Mouse (Mus musculus): ENCODE results near the gene Iqsec1. TPM values are rescaled to one million over a fixed set of nuclear protein-coding genes. Genes with fewer than 3 reads are reported as not detected.

Gene Iqsec1
- polyA plus RNA-seq, 1 experiment from 2014 or later = 15.0 TPM

DNA sequence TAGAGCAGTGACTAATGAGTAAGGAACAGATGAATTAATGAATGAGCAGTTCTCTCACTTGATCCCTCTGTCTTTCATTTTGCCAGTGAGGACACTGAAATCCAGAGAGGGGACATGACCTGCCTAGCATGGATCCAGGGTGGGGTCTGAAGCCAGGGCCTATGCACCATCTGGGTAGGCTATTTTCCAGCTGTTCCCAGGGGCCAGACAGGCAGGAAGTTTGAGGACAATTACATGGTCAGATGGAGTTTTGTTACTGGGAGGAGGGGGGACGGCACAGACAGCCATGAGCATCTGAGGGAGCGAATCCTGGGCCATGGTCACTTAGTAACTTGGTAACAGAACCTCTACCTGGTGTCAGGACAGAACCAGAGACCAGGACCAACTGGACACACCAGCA lies 220.0 kb downstream of the Iqsec1 start:
- H3K36me3 ChIP-seq (replicated peaks) = peaks cover 6% of the 10 kb centered on the region; the same call in 1 of the 2 replicates
- H3K9ac ChIP-seq = no peak overlapping the region
- ATAC-seq (ENCODE audit: low FRiP score) = no peak
- H3K27ac ChIP-seq = no peak overlapping the region
- H3K27me3 ChIP-seq = no peaks in the 10 kb centered on the region
- H3K9me3 ChIP-seq = no peaks in the 10 kb centered on the region
- no peak overlapping the region for H3K4me3 ChIP-seq (replicated peaks)
- H3K4me2 ChIP-seq = no peak overlapping the region
- WGBS = 84% methylated on average over 2 of the region's 2 CpGs
- peaks cover 14% of the 10 kb centered on the region for H3K4me1 ChIP-seq

DNA sequence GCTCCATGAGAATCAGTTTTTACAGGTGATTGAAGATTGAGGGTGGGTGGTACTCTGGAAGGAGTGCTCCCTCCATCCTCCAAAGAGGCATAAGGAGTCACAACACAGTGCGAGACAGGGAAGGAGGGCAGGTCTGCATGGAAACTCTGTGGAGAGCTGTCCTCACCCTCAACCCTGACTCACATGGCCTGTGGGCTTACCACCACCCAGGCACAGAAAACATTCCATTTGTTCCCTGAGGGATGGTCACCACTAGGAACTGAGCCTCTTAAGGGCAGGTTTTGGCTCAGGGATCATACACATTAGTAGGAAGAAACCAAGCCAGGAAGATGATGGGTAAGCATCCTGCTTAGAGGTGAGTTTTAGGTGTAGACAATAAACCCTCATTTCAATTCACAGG lies 220.6 kb downstream of the Iqsec1 start:
- Histone ChIP-seq H3K4me2 (no peak overlapping the region), H3K4me3 (replicated peaks) (no peak overlapping the region), H3K27me3 (no peaks in the 10 kb centered on the region), H3K27ac (no peak overlapping the region), H3K36me3 (replicated peaks) (0 out of 2 replicates have a peak, but pooled peaks cover 6% of the 10 kb centered on the region), H3K9me3 (no peaks in the 10 kb centered on the region), H3K9ac (no peak overlapping the region), H3K4me1 (peaks cover 14% of the 10 kb centered on the region)
- ATAC-seq (ENCODE audit: low FRiP score) = no peak
- WGBS = 100% methylated on average over 1 of the region's 1 CpGs

DNA sequence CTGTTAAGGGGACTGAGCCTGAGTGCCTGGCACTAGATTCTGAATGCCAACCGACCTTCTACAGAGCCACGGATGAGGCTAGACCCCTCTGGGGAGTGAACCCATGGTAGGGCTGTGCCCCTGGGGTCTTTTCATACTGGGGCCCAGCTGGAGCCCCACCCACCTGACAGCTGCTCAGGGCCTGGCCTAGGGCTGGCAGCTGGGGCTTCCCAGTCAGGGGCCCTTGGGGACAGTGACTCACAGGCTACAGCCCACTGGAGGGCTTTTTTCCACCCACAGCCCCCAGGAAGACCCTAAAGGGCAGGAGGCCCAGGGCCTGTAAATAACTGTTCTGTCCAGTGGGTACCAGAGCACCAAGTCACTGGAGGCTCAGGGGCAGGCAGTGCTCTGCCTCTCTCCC lies 223.7 kb downstream of the Iqsec1 start:
- WGBS = 46% methylated on average over 2 of the region's 2 CpGs

DNA sequence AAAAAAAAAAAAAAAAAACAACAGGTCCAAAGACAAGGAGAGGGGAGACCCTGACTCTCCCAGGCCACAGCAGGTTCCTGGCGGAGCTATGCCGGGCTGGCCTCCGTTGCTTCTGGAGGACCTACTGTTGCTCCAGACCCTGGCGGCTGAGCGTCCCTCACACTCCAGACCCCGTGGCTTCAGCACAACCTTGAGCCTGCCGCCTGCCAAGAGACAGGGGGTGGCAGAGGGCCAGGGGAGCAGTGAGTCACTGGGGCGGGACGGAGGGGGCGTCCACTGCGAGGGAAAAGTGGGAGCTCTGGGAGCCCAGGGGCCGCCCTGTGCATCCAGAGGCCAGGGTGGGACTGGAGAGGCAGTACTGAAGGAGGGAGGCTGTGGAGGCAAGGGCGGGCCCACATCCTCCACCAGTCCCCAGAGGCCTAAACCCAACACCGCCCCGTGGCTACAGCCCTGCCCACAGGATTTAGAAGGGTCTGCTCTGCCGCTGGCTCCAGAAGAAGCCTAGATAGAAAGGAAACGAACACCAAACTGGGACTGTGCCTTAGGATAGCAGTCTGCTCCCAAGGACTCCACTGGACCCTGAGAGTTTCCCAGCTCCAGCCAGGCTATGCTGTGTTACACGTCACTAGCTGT lies 224.4 kb downstream of the Iqsec1 start:
- H3K4me1 ChIP-seq = peaks cover 38% of the 10 kb centered on the region
- H3K4me3 ChIP-seq (replicated peaks) = no peak overlapping the region
- peak overlapping the region; percentile 31; the same call in 1 of the 2 replicates for H3K27ac ChIP-seq

More for the DNA sequence above, 223.7 kb downstream of the Iqsec1 start:
- Histone ChIP-seq H3K4me2 (no peak overlapping the region), H3K4me3 (replicated peaks) (no peak overlapping the region), H3K9me3 (no peaks in the 10 kb centered on the region), H3K36me3 (replicated peaks) (0 out of 2 replicates have a peak, but pooled peaks cover 9% of the 10 kb centered on the region), H3K4me1 (peaks cover 32% of the 10 kb centered on the region), H3K27me3 (no peaks in the 10 kb centered on the region), H3K27ac (peak overlapping the region; percentile 68), H3K9ac (no peak overlapping the region)
- ATAC-seq (ENCODE audit: low FRiP score) = no peak

DNA sequence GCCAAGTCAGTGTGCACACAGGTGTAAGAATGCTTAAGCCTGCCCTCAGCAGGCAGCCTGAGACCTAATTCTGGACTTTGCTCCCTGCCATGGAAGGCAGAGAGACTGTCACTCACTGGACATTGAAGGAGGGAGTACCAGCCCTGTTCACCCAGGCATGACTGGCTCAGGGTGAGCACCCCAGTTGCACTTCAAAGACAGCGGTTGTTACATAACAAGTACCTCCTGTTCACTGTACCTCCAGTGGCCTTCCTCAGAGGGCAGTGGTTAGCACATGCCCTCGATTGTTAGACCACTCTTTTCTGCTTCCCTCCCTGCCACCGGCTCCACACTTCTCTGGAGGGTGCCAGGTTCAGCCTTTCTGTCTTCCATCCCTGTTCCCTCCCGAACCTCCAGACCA lies 225.2 kb downstream of the Iqsec1 start:
- Histone ChIP-seq H3K9ac (no peak overlapping the region), H3K4me1 (peaks cover 40% of the 10 kb centered on the region), H3K27me3 (no peaks in the 10 kb centered on the region), H3K27ac (no peak overlapping the region), H3K36me3 (replicated peaks) (0 out of 2 replicates have a peak, but pooled peaks cover 4% of the 10 kb centered on the region), H3K9me3 (no peaks in the 10 kb centered on the region), H3K4me2 (no peak overlapping the region), H3K4me3 (replicated peaks) (no peak overlapping the region)
- 69% methylated on average over 4 of the region's 4 CpGs for WGBS
- no peak for ATAC-seq (ENCODE audit: low FRiP score)

More for the DNA sequence above, 224.4 kb downstream of the Iqsec1 start:
- Histone ChIP-seq H3K9me3 (no peaks in the 10 kb centered on the region), H3K4me2 (no peak overlapping the region), H3K36me3 (replicated peaks) (0 out of 2 replicates have a peak, but pooled peaks cover 9% of the 10 kb centered on the region), H3K9ac (no peak overlapping the region; the same call in 1 of the 2 replicates), H3K27me3 (no peaks in the 10 kb centered on the region)
- no peak for ATAC-seq (ENCODE audit: low FRiP score)
- 52% methylated on average over 18 of the region's 18 CpGs for WGBS

DNA sequence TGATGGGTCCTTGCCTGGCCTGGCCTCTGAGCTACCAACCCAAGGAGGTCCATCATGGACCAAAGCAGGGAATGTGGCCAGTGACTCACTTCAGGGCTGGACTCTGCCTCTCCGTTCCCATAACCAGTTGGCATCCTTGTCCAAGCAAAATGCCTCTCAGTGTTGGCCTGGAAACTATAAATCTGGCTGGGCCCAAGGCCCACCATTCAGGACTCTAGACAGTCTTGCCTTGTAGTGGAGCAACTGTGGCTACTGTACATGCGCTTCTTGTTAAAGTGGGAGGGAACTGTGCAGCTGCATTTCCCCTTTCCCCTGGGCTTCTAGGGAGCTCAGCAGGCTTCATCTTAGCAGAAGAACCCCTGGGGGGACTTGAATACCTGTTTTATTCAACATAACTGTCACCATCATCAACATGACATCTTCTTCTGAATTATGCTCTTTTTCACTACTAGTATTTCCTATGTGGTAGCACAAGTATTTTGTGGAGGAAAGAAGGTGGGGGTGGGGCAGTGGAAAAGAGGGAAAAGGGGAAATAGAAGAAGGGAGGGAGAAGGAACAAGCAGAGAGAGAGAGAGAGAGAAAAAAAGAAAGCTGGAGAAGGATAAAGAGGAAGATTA lies 226.3 kb downstream of the Iqsec1 start:
- ATAC-seq (ENCODE audit: low FRiP score) = no peak
- no peak overlapping the region for H3K4me3 ChIP-seq (replicated peaks)
- WGBS = 96% methylated on average over 2 of the region's 2 CpGs
- H3K9ac ChIP-seq = no peak overlapping the region
- H3K27ac ChIP-seq = no peak overlapping the region
- H3K4me2 ChIP-seq = no peak overlapping the region
- H3K4me1 ChIP-seq = peaks cover 40% of the 10 kb centered on the region
- no peaks in the 10 kb centered on the region for H3K9me3 ChIP-seq
- no peaks in the 10 kb centered on the region for H3K27me3 ChIP-seq
- 0 out of 2 replicates have a peak, but pooled peaks cover 3% of the 10 kb centered on the region for H3K36me3 ChIP-seq (replicated peaks)

DNA sequence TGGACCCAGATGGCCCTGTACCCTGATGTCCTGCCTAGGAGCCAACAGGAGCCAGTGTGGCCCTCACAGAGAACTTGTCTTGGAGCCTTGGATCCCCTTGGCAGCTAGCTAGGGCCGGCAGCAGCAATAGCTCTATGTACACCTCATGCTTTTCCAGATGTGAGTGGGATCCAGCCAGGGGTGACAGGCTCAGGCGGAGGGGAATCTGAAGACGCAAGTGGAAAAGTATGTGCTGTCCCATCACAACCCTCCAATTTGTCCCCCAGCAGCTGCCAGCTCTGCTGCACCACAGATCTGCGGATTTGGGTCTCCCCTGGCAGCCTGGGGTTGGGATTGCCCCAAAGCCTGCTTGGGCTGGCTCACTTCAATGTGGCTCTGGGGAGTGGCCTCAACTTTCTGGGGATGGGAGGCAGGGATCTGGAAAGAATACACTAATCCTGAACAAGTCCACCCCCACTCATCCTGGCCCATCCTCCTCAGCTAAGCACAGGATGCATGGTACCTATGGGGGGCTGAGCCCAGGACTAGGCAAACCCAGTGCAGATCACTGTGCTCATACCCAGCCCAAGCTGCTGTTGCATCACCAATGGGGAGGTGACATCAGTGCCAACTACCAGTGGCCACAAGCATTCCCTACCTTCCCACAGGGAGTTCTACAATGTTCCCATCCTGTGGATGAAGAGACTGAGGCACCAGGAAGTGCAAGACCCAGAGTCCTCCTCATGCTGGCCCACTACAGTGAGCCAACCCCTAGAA lies 227.0 kb downstream of the Iqsec1 start:
- H3K27me3 ChIP-seq = no peaks in the 10 kb centered on the region
- no peak for ATAC-seq (ENCODE audit: low FRiP score)
- no peaks in the 10 kb centered on the region for H3K9me3 ChIP-seq
- H3K4me2 ChIP-seq = no peak overlapping the region
- peaks cover 40% of the 10 kb centered on the region for H3K4me1 ChIP-seq
- 0 out of 2 replicates have a peak, but pooled peaks cover 3% of the 10 kb centered on the region for H3K36me3 ChIP-seq (replicated peaks)
- H3K27ac ChIP-seq = no peak overlapping the region
- H3K9ac ChIP-seq = no peak overlapping the region
- WGBS = 87% methylated on average over 4 of the region's 4 CpGs
- no peak overlapping the region for H3K4me3 ChIP-seq (replicated peaks)

DNA sequence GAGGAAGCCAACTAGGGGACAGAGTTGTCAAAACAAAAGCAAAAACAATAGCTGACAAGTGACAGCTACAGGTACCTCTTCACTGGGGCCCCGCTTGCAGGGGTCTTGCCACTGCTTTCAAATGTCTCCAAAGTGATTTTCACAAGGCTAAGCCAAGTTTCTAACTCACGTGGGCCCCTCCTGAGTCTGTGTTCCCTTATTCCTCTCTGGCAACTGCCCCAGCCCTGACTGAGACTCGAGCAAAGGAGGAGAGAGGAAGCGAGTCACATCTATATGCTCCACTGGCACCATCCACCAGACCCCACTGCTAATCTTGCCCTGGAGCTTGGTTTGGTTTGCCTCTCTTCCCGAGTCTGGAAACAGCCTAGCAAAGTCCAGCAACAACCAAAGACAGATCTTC lies 227.6 kb downstream of the Iqsec1 start:
- H3K9me3 ChIP-seq = no peaks in the 10 kb centered on the region
- peaks cover 40% of the 10 kb centered on the region for H3K4me1 ChIP-seq
- H3K27ac ChIP-seq = no peak overlapping the region
- H3K4me2 ChIP-seq = no peak overlapping the region
- no peak overlapping the region for H3K4me3 ChIP-seq (replicated peaks)
- H3K36me3 ChIP-seq (replicated peaks) = 0 out of 2 replicates have a peak, but pooled peaks cover 3% of the 10 kb centered on the region
- 55% methylated on average over 5 of the region's 5 CpGs for WGBS
- H3K9ac ChIP-seq = peak overlapping the region; percentile 18; the same call in 1 of the 2 replicates
- ATAC-seq (ENCODE audit: low FRiP score) = no peak
- H3K27me3 ChIP-seq = no peaks in the 10 kb centered on the region

DNA sequence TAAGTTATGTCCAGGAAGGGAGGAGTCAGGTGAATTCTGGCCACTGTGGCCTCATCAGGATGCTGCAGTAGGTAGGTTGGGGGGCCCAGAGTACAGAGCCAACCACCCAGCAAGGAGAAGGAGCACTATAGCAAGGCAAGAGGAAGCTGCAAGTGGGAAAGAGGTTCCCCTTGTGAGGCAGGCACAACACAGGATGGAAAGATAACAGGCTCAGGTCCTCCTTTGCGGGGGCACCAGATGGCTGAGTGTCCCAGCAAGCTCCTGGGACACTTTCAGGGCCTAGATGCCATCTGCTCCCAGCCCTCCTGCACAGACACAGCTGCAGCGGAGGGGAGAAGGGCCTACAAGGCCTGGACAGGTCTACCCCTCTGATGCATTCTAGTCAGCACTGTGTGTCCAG lies 228.7 kb downstream of the Iqsec1 start:
- H3K36me3 ChIP-seq (replicated peaks) = 0 out of 2 replicates have a peak, but pooled peaks cover 3% of the 10 kb centered on the region
- 0 out of 2 replicates have a peak, but pooled peaks have one; percentile 37 for ATAC-seq (ENCODE audit: low FRiP score)
- WGBS = 65% methylated on average over 2 of the region's 2 CpGs
- H3K4me3 ChIP-seq (replicated peaks) = no peak overlapping the region
- no peak overlapping the region for H3K4me2 ChIP-seq
- no peak overlapping the region for H3K9ac ChIP-seq
- H3K27me3 ChIP-seq = no peaks in the 10 kb centered on the region
- peak overlapping the region; percentile 21 for H3K27ac ChIP-seq
- peaks cover 35% of the 10 kb centered on the region for H3K4me1 ChIP-seq
- H3K9me3 ChIP-seq = no peaks in the 10 kb centered on the region

DNA sequence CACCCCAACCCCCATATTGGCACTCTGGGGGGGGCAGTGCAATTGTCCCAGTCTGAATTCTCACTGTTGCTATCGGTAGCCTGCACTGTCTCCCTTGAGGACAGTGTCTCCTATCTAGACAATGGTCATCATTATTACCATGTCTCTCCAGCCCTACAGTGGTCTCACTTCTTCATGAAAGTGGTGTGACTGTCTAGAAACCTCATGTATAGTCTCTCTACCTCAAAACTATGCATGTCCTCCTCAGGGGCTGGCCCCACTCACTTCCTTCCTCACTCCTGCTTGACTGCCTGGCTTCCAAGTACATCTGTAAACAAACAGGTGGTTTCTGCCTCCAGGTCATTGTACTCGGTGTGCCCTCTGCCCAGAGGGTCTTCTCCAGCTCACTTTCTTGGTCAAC lies 230.3 kb downstream of the Iqsec1 start:
- no peaks in the 10 kb centered on the region for H3K27me3 ChIP-seq
- H3K9ac ChIP-seq = no peak overlapping the region
- no peak overlapping the region for H3K4me2 ChIP-seq
- H3K4me1 ChIP-seq = peaks cover 26% of the 10 kb centered on the region
- H3K27ac ChIP-seq = no peak overlapping the region
- WGBS = 86% methylated on average over 2 of the region's 2 CpGs
- no peaks in the 10 kb centered on the region for H3K9me3 ChIP-seq
- ATAC-seq (ENCODE audit: low FRiP score) = no peak
- H3K4me3 ChIP-seq (replicated peaks) = no peak overlapping the region
- 0 out of 2 replicates have a peak, but pooled peaks cover 3% of the 10 kb centered on the region for H3K36me3 ChIP-seq (replicated peaks)

DNA sequence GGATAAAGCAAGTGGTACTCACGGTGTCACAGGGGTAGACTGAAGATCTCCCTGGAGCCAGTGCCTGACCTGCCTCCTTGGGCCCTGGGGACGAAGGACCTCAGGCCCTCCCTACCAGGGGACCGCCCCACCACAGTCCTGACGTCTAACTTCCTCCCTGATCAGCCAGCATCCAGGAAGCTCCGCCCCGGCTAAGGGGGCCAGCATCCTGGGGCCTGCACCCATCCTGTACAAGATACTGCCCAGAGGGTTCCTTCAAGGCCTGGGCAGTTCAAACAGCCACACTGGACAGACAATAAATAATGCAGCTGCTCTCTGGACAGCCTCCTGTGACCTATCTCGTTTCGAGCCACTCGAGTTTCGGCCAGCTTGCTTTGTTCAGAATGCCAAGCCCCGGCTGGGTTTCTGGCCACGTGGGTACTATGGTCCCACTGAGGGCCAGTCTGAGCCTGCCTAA lies 231.0 kb downstream of the Iqsec1 start:
- Histone ChIP-seq H3K4me2 (no peak overlapping the region), H3K4me1 (peaks cover 26% of the 10 kb centered on the region), H3K27ac (no peak overlapping the region), H3K9ac (no peak overlapping the region), H3K4me3 (replicated peaks) (no peak overlapping the region), H3K27me3 (no peaks in the 10 kb centered on the region), H3K36me3 (replicated peaks) (0 out of 2 replicates have a peak, but pooled peaks cover 3% of the 10 kb centered on the region), H3K9me3 (no peaks in the 10 kb centered on the region)
- ATAC-seq (ENCODE audit: low FRiP score) = no peak
- WGBS = 78% methylated on average over 12 of the region's 12 CpGs

DNA sequence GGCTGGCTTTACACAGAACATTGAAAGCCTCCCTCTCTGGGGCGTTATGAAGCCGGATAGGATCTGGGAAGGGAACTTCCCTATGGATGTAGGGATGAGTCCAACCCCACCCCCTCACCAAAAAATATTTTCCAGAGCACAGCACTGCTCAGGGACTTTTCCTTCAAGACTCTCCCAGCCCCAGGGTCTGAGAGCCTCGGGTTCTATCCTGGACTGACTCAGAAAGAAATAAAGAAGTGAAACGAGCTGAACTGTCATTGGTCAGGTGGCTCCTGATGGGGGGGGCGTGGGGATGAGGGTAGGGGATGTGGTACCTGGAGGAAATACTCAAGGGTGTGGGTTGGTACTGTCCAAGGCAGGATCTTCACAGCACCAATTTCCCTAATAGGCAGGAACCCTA lies 231.9 kb downstream of the Iqsec1 start:
- H3K4me1 ChIP-seq = peaks cover 26% of the 10 kb centered on the region
- H3K4me3 ChIP-seq (replicated peaks) = no peak overlapping the region
- H3K27ac ChIP-seq = no peak overlapping the region

More for the DNA sequence above, 231.9 kb downstream of the Iqsec1 start:
- H3K4me2 ChIP-seq = no peak overlapping the region
- no peak overlapping the region for H3K9ac ChIP-seq
- 84% methylated on average over 5 of the region's 5 CpGs for WGBS
- H3K27me3 ChIP-seq = no peaks in the 10 kb centered on the region
- no peaks in the 10 kb centered on the region for H3K36me3 ChIP-seq (replicated peaks)
- H3K9me3 ChIP-seq = no peaks in the 10 kb centered on the region
- no peak for ATAC-seq (ENCODE audit: low FRiP score)

All from forebrain, embryonic 12.5 days (tissue).